Mouse (Mus musculus): ENCODE results near the gene Rere.

DNA sequence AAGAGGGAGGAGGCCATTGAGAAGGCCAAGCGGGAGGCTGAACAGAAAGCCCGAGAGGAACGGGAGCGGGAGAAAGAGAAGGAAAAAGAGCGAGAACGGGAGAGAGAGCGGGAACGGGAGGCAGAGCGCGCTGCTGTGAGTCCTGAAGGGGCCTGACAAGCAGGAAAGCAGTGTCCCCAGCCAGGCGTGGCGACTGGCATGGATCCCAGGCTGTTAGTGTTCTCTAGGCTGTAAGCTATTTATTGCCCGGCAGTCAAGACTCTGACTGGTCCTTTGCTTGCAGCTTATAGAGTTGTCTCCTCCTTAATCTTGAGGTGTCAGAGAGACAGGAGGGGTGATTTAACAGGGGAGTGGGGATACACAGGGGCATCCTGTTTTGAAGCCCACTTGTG is 334.6 kb downstream of the Rere start:
- TF ChIP-seq KAT2A (conservative IDR thresholded peaks at IDR 0.05; ENCODE audit: low read depth, low read length): no peak
- TF ChIP-seq JUND (IDR thresholded peaks at IDR 0.05; ENCODE audit: low read depth, low read length): no peak
- TF ChIP-seq CTCF (IDR thresholded peaks at IDR 0.05 in 2 of 3, conservative IDR thresholded peaks at IDR 0.05 in 1 of 3; ENCODE audit: control insufficient read depth in 1 of 3, insufficient read depth in 1 of 3, low read depth in 2 of 3, low read length in 3 of 3, poor library complexity in 1 of 3, severe bottlenecking in 1 of 3): no peak
- TF ChIP-seq CHD2 (IDR thresholded peaks at IDR 0.05; ENCODE audit: low read length): no peak
- TF ChIP-seq TBP (IDR thresholded peaks at IDR 0.05; ENCODE audit: low read depth, low read length): no peak

Measured in MEL (cell line).